22 mouse cellular contexts compared by ENCODE assay signal in genomic region chr4:98790721-98791120, GRCm38 (mm10). TPM values are rescaled to one million over a fixed set of nuclear protein-coding genes. Genes with fewer than 3 reads are reported as not detected.
DNase-seq lines count a peak whose midpoint lies in the region; ATAC-seq and TF ChIP-seq lines count a peak whose summit lies in the region.
"Had no signal": no experiment of that assay in that cellular context is flagged by ENCODE, and none has a peak within 500 bp of the region (broad histone marks: within the 10 kb centered on the region; RNA-seq: fewer than 3 reads in every experiment).

No protein-coding gene starts in this region.

- intact Hi-C loops in left cerebral cortex, postnatal 36 days (cut with DNase I), result no loop called here

- H3K27ac ChIP-seq in forebrain, embryonic 10.5 days, result peak overlapping the region; percentile 69; the same call in 1 of the 2 replicates
- no peak overlapping the region for H3K27ac ChIP-seq in forebrain, embryonic 13.5 days
- H3K27ac ChIP-seq in hindbrain, embryonic 13.5 days, result peak overlapping the region; percentile 52; the same call in 1 of the 2 replicates
- no peak overlapping the region for H3K27ac ChIP-seq in hindbrain, postnatal 0 days
- no peak overlapping the region for H3K27ac ChIP-seq in midbrain, embryonic 11.5 days (ENCODE audit: low read depth, low read length)
- no peak overlapping the region for H3K27ac ChIP-seq in midbrain, embryonic 16.5 days (ENCODE audit: low read length)
- peak overlapping the region; percentile 15; the same call in 1 of the 2 replicates for H3K27ac ChIP-seq in limb, embryonic 11.5 days (replicated peaks; ENCODE audit: low read depth, low read length)

- no peak overlapping the region for H3K4me2 ChIP-seq in forebrain, embryonic 13.5 days
- H3K4me2 ChIP-seq in hindbrain, embryonic 13.5 days, result peak overlapping the region; percentile 51; the same call in 1 of the 2 replicates
- H3K4me2 ChIP-seq in hindbrain, postnatal 0 days (ENCODE audit: low read depth, low read length), result no peak overlapping the region
- H3K4me2 ChIP-seq in midbrain, embryonic 11.5 days, result peak overlapping the region; percentile 51; the same call in 1 of the 2 replicates
- no peak overlapping the region for H3K4me2 ChIP-seq in midbrain, embryonic 16.5 days (ENCODE audit: low read length)
- H3K4me2 ChIP-seq in limb, embryonic 11.5 days (ENCODE audit: low read depth, severe bottlenecking), result no peak overlapping the region

- WGBS in forebrain, embryonic 10.5 days, result 31% methylated on average over 1 of the region's 1 CpGs
- 24% methylated on average over 1 of the region's 1 CpGs for whole genome bisulfite sequencing in forebrain, embryonic 13.5 days
- 50% methylated on average over 1 of the region's 1 CpGs for WGBS in hindbrain, embryonic 13.5 days
- 75% methylated on average over 1 of the region's 1 CpGs for WGBS in hindbrain, postnatal 0 days
- WGBS in midbrain, embryonic 11.5 days, result 26% methylated on average over 1 of the region's 1 CpGs
- WGBS in midbrain, embryonic 16.5 days, result 32% methylated on average over 1 of the region's 1 CpGs
- 57% methylated on average over 1 of the region's 1 CpGs for WGBS in limb, embryonic 11.5 days

- H3K9me3 ChIP-seq in forebrain, embryonic 10.5 days, result no peaks in the 10 kb centered on the region
- H3K9me3 ChIP-seq in forebrain, embryonic 13.5 days (replicated peaks), result no peaks in the 10 kb centered on the region
- no peaks in the 10 kb centered on the region for H3K9me3 ChIP-seq in hindbrain, embryonic 13.5 days
- H3K9me3 ChIP-seq in hindbrain, postnatal 0 days (ENCODE audit: low read length), result no peaks in the 10 kb centered on the region
- H3K9me3 ChIP-seq in midbrain, embryonic 11.5 days (ENCODE audit: control insufficient read depth, low read length), result no peaks in the 10 kb centered on the region
- no peaks in the 10 kb centered on the region for H3K9me3 ChIP-seq in midbrain, embryonic 16.5 days (replicated peaks; ENCODE audit: control insufficient read depth, low read length, poor library complexity, severe bottlenecking)
- H3K9me3 ChIP-seq in limb, embryonic 11.5 days (ENCODE audit: control insufficient read depth, low read length), result no peaks in the 10 kb centered on the region
- H3K9me3 ChIP-seq: neural tube, embryonic 15.5 days had no signal

- DNase-seq in forebrain, embryonic 10.5 days (ENCODE audit: extremely low spot score, low spot score), result no peak
- DNase-seq in hindbrain, postnatal 0 days (ENCODE audit: low spot score), result no peak
- DNase-seq in midbrain, embryonic 11.5 days (ENCODE audit: low spot score, missing footprints), result no peak
- no peak for DNase-seq in limb, embryonic 11.5 days (ENCODE audit: low spot score)
- DNase-seq in left cerebral cortex, postnatal 36 days (ENCODE audit: low spot score in 2 of 2), result no peak
- DNase-seq: cerebellum, adult 9-10 months; lung, adult 2 months had no signal

- peaks cover 29% of the 10 kb centered on the region for H3K4me1 ChIP-seq in forebrain, embryonic 10.5 days
- peaks cover 20% of the 10 kb centered on the region for H3K4me1 ChIP-seq in forebrain, embryonic 13.5 days
- peaks cover 19% of the 10 kb centered on the region for H3K4me1 ChIP-seq in hindbrain, embryonic 13.5 days (replicated peaks)
- H3K4me1 ChIP-seq in hindbrain, postnatal 0 days (ENCODE audit: insufficient read depth, low read length), result no peaks in the 10 kb centered on the region
- peaks cover 6% of the 10 kb centered on the region for H3K4me1 ChIP-seq in midbrain, embryonic 11.5 days (ENCODE audit: control insufficient read depth, insufficient read depth, low read length)
- no peaks in the 10 kb centered on the region; the same call in 1 of the 2 replicates for H3K4me1 ChIP-seq in midbrain, embryonic 16.5 days (ENCODE audit: control insufficient read depth, insufficient read depth, low read length)
- peaks cover 16% of the 10 kb centered on the region for H3K4me1 ChIP-seq in limb, embryonic 11.5 days (ENCODE audit: control insufficient read depth, insufficient read depth, low read length)

- no peak overlapping the region for H3K9ac ChIP-seq in forebrain, embryonic 13.5 days
- H3K9ac ChIP-seq in hindbrain, embryonic 13.5 days, result 0 out of 2 replicates have a peak overlapping the region, but pooled peaks have one; percentile 29
- H3K9ac ChIP-seq in hindbrain, postnatal 0 days (replicated peaks; ENCODE audit: low read length), result no peak overlapping the region
- H3K9ac ChIP-seq in midbrain, embryonic 11.5 days (ENCODE audit: low read length), result no peak overlapping the region
- no peak overlapping the region for H3K9ac ChIP-seq in midbrain, embryonic 16.5 days (ENCODE audit: low read depth, low read length)
- H3K9ac ChIP-seq in limb, embryonic 11.5 days (ENCODE audit: low read length), result no peak overlapping the region
- H3K9ac ChIP-seq: neural tube, embryonic 15.5 days had no signal

- H3K27me3 ChIP-seq in forebrain, embryonic 10.5 days (ENCODE audit: poor library complexity, severe bottlenecking), result peaks cover 10% of the 10 kb centered on the region
- no peaks in the 10 kb centered on the region for H3K27me3 ChIP-seq in forebrain, embryonic 13.5 days
- 0 out of 2 replicates have a peak, but pooled peaks cover 4% of the 10 kb centered on the region for H3K27me3 ChIP-seq in hindbrain, embryonic 13.5 days
- no peaks in the 10 kb centered on the region for H3K27me3 ChIP-seq in hindbrain, postnatal 0 days (ENCODE audit: insufficient read depth, low read length)
- H3K27me3 ChIP-seq in midbrain, embryonic 11.5 days (ENCODE audit: control insufficient read depth, insufficient read depth, low read length), result no peaks in the 10 kb centered on the region
- H3K27me3 ChIP-seq in midbrain, embryonic 16.5 days (ENCODE audit: control insufficient read depth, insufficient read depth, low read depth, low read length), result no peaks in the 10 kb centered on the region
- no peaks in the 10 kb centered on the region for H3K27me3 ChIP-seq in limb, embryonic 11.5 days (ENCODE audit: control insufficient read depth, insufficient read depth, low read length)
- H3K27me3 ChIP-seq: neural tube, embryonic 15.5 days had no signal

- H3K36me3 ChIP-seq in forebrain, embryonic 10.5 days (replicated peaks), result no peaks in the 10 kb centered on the region
- H3K36me3 ChIP-seq in forebrain, embryonic 13.5 days (ENCODE audit: poor library complexity, severe bottlenecking), result no peaks in the 10 kb centered on the region
- H3K36me3 ChIP-seq in hindbrain, embryonic 13.5 days, result no peaks in the 10 kb centered on the region
- no peaks in the 10 kb centered on the region for H3K36me3 ChIP-seq in hindbrain, postnatal 0 days (ENCODE audit: insufficient read depth, low read length)
- no peaks in the 10 kb centered on the region for H3K36me3 ChIP-seq in midbrain, embryonic 11.5 days (ENCODE audit: control insufficient read depth, insufficient read depth, low read length)
- H3K36me3 ChIP-seq in midbrain, embryonic 16.5 days (ENCODE audit: control insufficient read depth, insufficient read depth, low read length), result no peaks in the 10 kb centered on the region
- no peaks in the 10 kb centered on the region for H3K36me3 ChIP-seq in limb, embryonic 11.5 days (ENCODE audit: control insufficient read depth, insufficient read depth, low read length)
- H3K36me3 ChIP-seq: G1E; neural tube, embryonic 15.5 days had no signal

- ATAC-seq in forebrain, embryonic 13.5 days, result no peak
- no peak for ATAC-seq in hindbrain, embryonic 13.5 days (ENCODE audit: low FRiP score)
- ATAC-seq in hindbrain, postnatal 0 days, result no peak
- ATAC-seq in midbrain, embryonic 11.5 days (ENCODE audit: low FRiP score), result no peak
- ATAC-seq in midbrain, embryonic 16.5 days, result no peak
- ATAC-seq in limb, embryonic 11.5 days (ENCODE audit: insufficient number of reproducible peaks, low FRiP score, low TSS enrichment, low read depth), result no peak
- ATAC-seq: CD4-positive, CD25-positive, alpha-beta regulatory T cell, adult 4 months; inflammation-experienced regulatory T-cells, adult 6 months had no signal

- no peak overlapping the region for H3K4me3 ChIP-seq in forebrain, embryonic 10.5 days
- H3K4me3 ChIP-seq in forebrain, embryonic 13.5 days, result no peak overlapping the region
- H3K4me3 ChIP-seq in hindbrain, embryonic 13.5 days, result no peak overlapping the region
- H3K4me3 ChIP-seq in hindbrain, postnatal 0 days (ENCODE audit: low read length), result no peak overlapping the region
- H3K4me3 ChIP-seq in midbrain, embryonic 11.5 days (ENCODE audit: low read depth, low read length), result no peak overlapping the region
- H3K4me3 ChIP-seq in midbrain, embryonic 16.5 days (ENCODE audit: low read depth, low read length), result no peak overlapping the region
- H3K4me3 ChIP-seq in limb, embryonic 11.5 days (ENCODE audit: low read depth, low read length), result no peak overlapping the region

- TF ChIP-seq CTCF in hindbrain, postnatal 0 days (IDR thresholded peaks at IDR 0.05; ENCODE audit: low read depth), result no peak

RNA-seq across cellular contexts. Expression of gene Kank4, which starts 26.6 kb away (rescaled TPM):
- polyA plus RNA-seq in forebrain, embryonic 10.5 days (2016; fragmentation: Nextera tagmentation; extraction: Ambion mirVana), result 1.4 and 1.6 TPM in 2 replicates
- polyA plus RNA-seq in forebrain, embryonic 13.5 days (2015; fragmentation: Nextera tagmentation; extraction: Ambion mirVana), result 0.19 and 0.38 TPM in 2 replicates
- 0.32 and 0.52 TPM in 2 replicates for polyA plus RNA-seq in hindbrain, embryonic 13.5 days (2015; fragmentation: Nextera tagmentation; extraction: Ambion mirVana)
- 5.6 and 5.9 TPM in 2 replicates for total RNA-seq in hindbrain, postnatal 0 days (2014; rRNA removed)
- 0.67 and 0.69 TPM in 2 replicates for polyA plus RNA-seq in hindbrain, postnatal 0 days (2015; fragmentation: Nextera tagmentation; extraction: Ambion mirVana)
- polyA plus RNA-seq in midbrain, embryonic 11.5 days (2014; fragmentation: Nextera tagmentation; extraction: Ambion mirVana), result 0.92 and 0.98 TPM in 2 replicates
- 0.20 and 0.26 TPM in 2 replicates for polyA plus RNA-seq in midbrain, embryonic 16.5 days (2015; fragmentation: Nextera tagmentation; extraction: Ambion mirVana)
- 3.0 and 3.6 TPM in 2 replicates for polyA plus RNA-seq in limb, embryonic 11.5 days (2014; fragmentation: Nextera tagmentation; extraction: Ambion mirVana)
- 1 to 10 TPM; 2.3 to 2.8 TPM for total RNA-seq in left cerebral cortex, postnatal 36 days (2021)
- total RNA-seq: granulocyte monocyte progenitor cell, adult 5-6 weeks had no signal
- polyA plus RNA-seq: CD4-positive, CD25-positive, alpha-beta regulatory T cell, adult 4 months; G1E; inflammation-experienced regulatory T-cells, adult 6 months had no signal

RNA-seq across cellular contexts. Expression of gene I0C0044D17Rik, which starts 32.9 kb away (rescaled TPM):
- not detected in 2 replicates for polyA plus RNA-seq in forebrain, embryonic 10.5 days (2016; fragmentation: Nextera tagmentation; extraction: Ambion mirVana)
- polyA plus RNA-seq in forebrain, embryonic 13.5 days (2015; fragmentation: Nextera tagmentation; extraction: Ambion mirVana), result not detected in 2 replicates
- polyA plus RNA-seq in hindbrain, embryonic 13.5 days (2015; fragmentation: Nextera tagmentation; extraction: Ambion mirVana), result not detected in 2 replicates
- total RNA-seq in hindbrain, postnatal 0 days (2014; rRNA removed), result not detected in 2 replicates
- polyA plus RNA-seq in hindbrain, postnatal 0 days (2015; fragmentation: Nextera tagmentation; extraction: Ambion mirVana), result not detected in 2 replicates
- not detected in 2 replicates for polyA plus RNA-seq in midbrain, embryonic 11.5 days (2014; fragmentation: Nextera tagmentation; extraction: Ambion mirVana)
- polyA plus RNA-seq in midbrain, embryonic 16.5 days (2015; fragmentation: Nextera tagmentation; extraction: Ambion mirVana), result not detected in 2 replicates
- not detected in 2 replicates for polyA plus RNA-seq in limb, embryonic 11.5 days (2014; fragmentation: Nextera tagmentation; extraction: Ambion mirVana)
- not detected for total RNA-seq in left cerebral cortex, postnatal 36 days (2021)
- total RNA-seq: adrenal gland, adult 18-20 months; G1E; gastrocnemius, adult 18-20 months; granulocyte monocyte progenitor cell, adult 5-6 weeks; heart, postnatal 14 days; left cerebral cortex, adult 8-10 months; megakaryocyte, adult 5-6 weeks had no signal
- polyA plus RNA-seq: CD4-positive, CD25-positive, alpha-beta regulatory T cell, adult 4 months; forebrain, embryonic 16.5 days; G1E; inflammation-experienced regulatory T-cells, adult 6 months; liver, embryonic 11.5 days; lung, adult 2 months; neural tube, embryonic 15.5 days had no signal

Comparison
In these comparisons a context has a peak if more than half of its experiments do, and no peak if none do; other contexts are left out.
1. H3K27ac ChIP-seq: peak in forebrain, embryonic 10.5 days (single experiment), hindbrain, embryonic 13.5 days (single experiment) and limb, embryonic 11.5 days (single experiment); none in forebrain, embryonic 13.5 days (single experiment), hindbrain, postnatal 0 days (single experiment), midbrain, embryonic 11.5 days (single experiment) and midbrain, embryonic 16.5 days (single experiment).
2. H3K4me2 ChIP-seq: peak in hindbrain, embryonic 13.5 days (single experiment) and midbrain, embryonic 11.5 days (single experiment); none in forebrain, embryonic 13.5 days (single experiment), hindbrain, postnatal 0 days (single experiment), midbrain, embryonic 16.5 days (single experiment) and limb, embryonic 11.5 days (single experiment).